Mouse (Mus musculus): ENCODE measurements around the gene Metap1.

DNA sequence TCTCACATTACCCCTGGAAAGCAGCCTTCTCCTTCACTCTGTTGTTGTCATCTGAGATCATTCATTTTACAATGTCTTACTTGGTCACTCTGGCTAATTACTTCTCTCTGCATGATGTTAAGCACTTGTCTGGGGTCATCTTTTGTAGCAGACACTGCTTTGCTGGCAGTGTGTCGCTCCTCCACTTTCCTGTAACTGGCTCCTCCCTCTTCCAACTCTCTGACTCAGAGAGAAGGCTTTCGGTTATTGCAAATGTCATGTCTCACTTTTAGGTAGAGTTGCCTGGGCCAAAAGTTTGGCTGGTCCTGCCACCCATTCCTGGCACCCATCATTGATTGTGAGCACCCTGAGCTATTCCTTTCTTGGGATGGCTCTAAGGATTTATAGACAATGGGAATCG, 25.4 kb upstream of the Metap1 start:
- TF ChIP-seq CTCF (IDR thresholded peaks at IDR 0.05; ENCODE audit: control insufficient read depth, insufficient read depth, low read length) (no peak), POLR2A (IDR thresholded peaks at IDR 0.05; ENCODE audit: borderline replicate concordance, control insufficient read depth, low read depth, low read length) (no peak)

All from bone marrow, adult 2 months (tissue).